Mouse (Mus musculus) regulatory T cell (primary cell): ENCODE data around the gene Capn8.

ENCODE experiments used
- in situ Hi-C: fragments of 300-600 bp; cut with MboI, MseI; formaldehyde crosslinking; loops from one replicate; pipeline ENCODE4 v1.15.1; 2025; ENCODE audit warnings: high pct_unique_total_duplicates

The Capn8 gene

GRCm38 (mm10) chr1:182543136-182543535 lies 21.7 kb upstream of the Capn8 start:
- in situ Hi-C loops = loop anchor here (25.0 kb wide), 1 partner anchor 656 kb away; no protein-coding TSS in a partner anchor

GRCm38 (mm10) chr1:182543906-182544305 lies 20.9 kb upstream of the Capn8 start:
- in situ Hi-C loops = loop anchor here (25.0 kb wide), 1 partner anchor 657 kb away; no protein-coding TSS in a partner anchor

GRCm38 (mm10) chr1:182550761-182551160 lies 14.0 kb upstream of the Capn8 start:
- in situ Hi-C loops = no loop called here

GRCm38 (mm10) chr1:182553649-182554375 lies 11.0 kb upstream of the Capn8 start:
- in situ Hi-C loops = no loop called here

- in situ Hi-C loops = no loop called here
Measured at GRCm38 (mm10) chr1:182558271-182558670, 6.5 kb upstream of the Capn8 start.

GRCm38 (mm10) chr1:182559530-182559929 lies 5.3 kb upstream of the Capn8 start:
- in situ Hi-C loops = no loop called here

GRCm38 (mm10) chr1:182560390-182561098 lies 4.3 kb upstream of the Capn8 start:
- in situ Hi-C loops = no loop called here

GRCm38 (mm10) chr1:182561945-182562514 lies 2.8 kb upstream of the Capn8 start:
- in situ Hi-C loops = no loop called here

- in situ Hi-C loops = no loop called here
Measured at GRCm38 (mm10) chr1:182562576-182563370, 2.0 kb upstream of the Capn8 start.

- in situ Hi-C loops = no loop called here
Measured at GRCm38 (mm10) chr1:182565351-182565835, 586 bp downstream of the Capn8 start.

GRCm38 (mm10) chr1:182571148-182571547 lies 6.3 kb downstream of the Capn8 start:
- in situ Hi-C loops = no loop called here

GRCm38 (mm10) chr1:182571973-182572372 lies 7.2 kb downstream of the Capn8 start:
- in situ Hi-C loops = no loop called here

- in situ Hi-C loops = no loop called here
Measured at GRCm38 (mm10) chr1:182573856-182574665, 9.3 kb downstream of the Capn8 start.

GRCm38 (mm10) chr1:182574666-182575049 lies 9.9 kb downstream of the Capn8 start:
- in situ Hi-C loops = no loop called here

- in situ Hi-C loops = no loop called here
Measured at GRCm38 (mm10) chr1:182584169-182584568, 19.4 kb downstream of the Capn8 start.

GRCm38 (mm10) chr1:182585162-182585840 lies 20.5 kb downstream of the Capn8 start:
- in situ Hi-C loops = no loop called here

- in situ Hi-C loops = no loop called here
Measured at GRCm38 (mm10) chr1:182587706-182588105, 22.9 kb downstream of the Capn8 start.

GRCm38 (mm10) chr1:182591491-182591890 lies 26.7 kb downstream of the Capn8 start:
- in situ Hi-C loops = no loop called here

- in situ Hi-C loops = no loop called here
Measured at GRCm38 (mm10) chr1:182592436-182592835, 27.6 kb downstream of the Capn8 start.
